Mouse (Mus musculus) liver, embryonic 14.5 days (tissue): ENCODE measurements at regions not wholly inside any gene's neighbourhood (a gene's known extent, or its start where the extent isn't known, plus 50 kb on each side); places are given as distances from the start of the nearest gene placed in this dataset.

ENCODE experiments used
- ATAC-seq: fragments of 200-750 bp; cut with Nextera tagmentation; 2 replicates; pipeline ENCODE4 v1.8.0; 2017; ENCODE audit warnings: moderate number of reproducible peaks, mild to moderate bottlenecking, moderate library complexity; ENCODE audit not compliant: insufficient read depth
- DNase-seq, 3 experiments: peaks; one replicate each; pipeline ENCODE4 v3.0.0-alpha.2; 2012 to 2013; ENCODE audit warnings: low read depth in 3 of 3, low spot score in 3 of 3
- H3K27ac ChIP-seq: fragments of 300-500 bp; sonication (generic); 2 replicates; pipeline ENCODE4 v1.5.1; 2014; ENCODE audit warnings: moderate library complexity, mild to moderate bottlenecking, control low read depth, inconsistent platforms
- H3K27me3 ChIP-seq: fragments of 300-500 bp; sonication (generic); 2 replicates; pipeline ENCODE4 v1.6.1; 2014; ENCODE audit warnings: mild to moderate bottlenecking, low read length, moderate library complexity; ENCODE audit not compliant: control insufficient read depth, insufficient read depth
- H3K36me3 ChIP-seq: fragments of 300-500 bp; sonication (generic); replicated peaks from 2 replicates; pipeline ENCODE4 v1.6.1; 2014; ENCODE audit warnings: low read depth; ENCODE audit not compliant: control insufficient read depth, insufficient read depth
- H3K4me1 ChIP-seq, 2 experiments: fragments of 200-500 bp in 1 of 2; fragments of 300-500 bp in 1 of 2; sonication (generic) in 1 of 2; replicated peaks; 2 replicates each; pipeline ENCODE4 v1.6.1; 2012 to 2014; ENCODE audit warnings: antibody characterized with exemption in 1 of 2, inconsistent platforms in 1 of 2, low read length in 1 of 2; ENCODE audit not compliant: control insufficient read depth in 2 of 2, insufficient read depth in 2 of 2
- H3K4me2 ChIP-seq: fragments of 300-500 bp; sonication (generic); 2 replicates; pipeline ENCODE4 v1.6.1; 2014; ENCODE audit warnings: low read depth, mild to moderate bottlenecking, control low read depth, moderate library complexity
- H3K4me3 ChIP-seq, 2 experiments: fragments of 200-500 bp in 1 of 2; fragments of 300-500 bp in 1 of 2; sonication (generic) in 1 of 2; 2 replicates each; pipeline ENCODE4 v1.5.1; 2012 to 2014; ENCODE audit warnings: low read depth in 2 of 2, low read length in 2 of 2, mild to moderate bottlenecking in 2 of 2, control low read depth in 1 of 2, inconsistent platforms in 1 of 2, moderate library complexity in 1 of 2; ENCODE audit not compliant: insufficient read depth in 1 of 2
- H3K9ac ChIP-seq: fragments of 300-500 bp; sonication (generic); replicated peaks from 2 replicates; pipeline ENCODE4 v1.6.1; 2014; ENCODE audit warnings: mild to moderate bottlenecking, control low read depth, moderate library complexity
- H3K9me3 ChIP-seq: fragments of 300-500 bp; sonication (generic); 2 replicates; pipeline ENCODE4 v1.6.1; 2016; ENCODE audit warnings: low read length, mixed read lengths; ENCODE audit not compliant: control insufficient read depth
- CTCF ChIP-seq: IDR thresholded peaks from 2 replicates; pipeline ENCODE4 v1.5.1; 2016; ENCODE audit warnings: antibody characterized with exemption, low read depth, control low read depth
- EP300 ChIP-seq: IDR thresholded peaks from 2 replicates; pipeline ENCODE4 v1.6.1; 2016; ENCODE audit warnings: antibody characterized with exemption, low read depth
- WGBS: fragments of 180-500 bp; shearing (Covaris S2); extraction: QIAGEN DNeasy Blood & Tissue Kit; methylation state at CpG from one replicate; pipeline ENCODE4 v1.1.7; 2014; ENCODE audit not compliant: insufficient replicate concordance; 5-methylcytosine and 5-hydroxymethylcytosine counted together

DNA sequence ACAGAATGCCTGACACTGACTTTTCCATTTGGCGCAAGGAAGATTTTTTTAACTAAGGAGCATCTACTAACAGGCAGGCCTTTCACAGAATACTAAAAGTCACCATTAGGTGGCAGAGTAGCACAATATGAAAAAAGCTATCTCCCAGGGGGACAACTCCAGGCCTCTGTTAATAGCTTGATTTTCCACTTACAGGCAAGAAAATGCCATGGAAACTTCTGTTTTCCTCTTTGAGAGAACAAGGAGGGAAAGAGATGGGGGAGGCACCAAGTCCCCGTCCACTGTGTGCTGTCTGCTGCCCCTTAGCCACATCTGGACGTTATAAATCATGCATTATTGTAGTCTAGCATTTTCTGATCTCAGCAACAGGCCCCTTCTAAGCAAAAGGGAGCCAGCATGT is 320.3 kb downstream of the Icos start:
- Histone ChIP-seq H3K36me3 (no peaks in the 10 kb centered on the region), H3K9me3 (no peaks in the 10 kb centered on the region), H3K27me3 (no peaks in the 10 kb centered on the region), H3K9ac (no peak overlapping the region), H3K4me3 (no peak overlapping the region), H3K27ac (no peak overlapping the region), H3K4me1 (no peaks in the 10 kb centered on the region), H3K4me2 (no peak overlapping the region)
- ATAC-seq (no peak), DNase-seq (peak in 1 of 3 experiments; percentile 1)
- TF ChIP-seq CTCF (peak; percentile 17; the same call in 1 of the 2 replicates), EP300 (no peak)
- 38% methylated on average over 3 of the region's 3 CpGs for WGBS

DNA sequence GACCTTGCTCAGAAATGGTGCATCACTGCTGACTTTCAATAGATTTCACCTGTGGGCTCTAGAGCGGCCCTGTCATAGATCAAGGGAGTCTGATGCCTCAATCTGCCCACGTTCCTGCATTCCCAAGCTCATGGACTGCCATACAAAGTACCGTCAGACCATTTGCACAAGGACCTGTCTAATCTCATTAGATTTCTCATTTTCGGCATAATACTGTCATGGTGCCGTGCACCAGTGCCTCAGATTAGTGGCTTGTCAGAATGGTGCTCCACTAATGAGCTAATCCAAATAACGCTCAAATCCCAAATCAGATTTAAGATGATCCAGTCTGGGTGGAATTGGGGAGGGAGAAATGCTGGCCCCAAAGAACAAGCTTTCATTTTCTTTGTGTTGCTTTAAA is 321.1 kb downstream of the Icos start:
- no peak for DNase-seq
- 61% methylated on average over 6 of the region's 6 CpGs for WGBS
- no peaks in the 10 kb centered on the region for H3K36me3 ChIP-seq
- no peak overlapping the region for H3K4me2 ChIP-seq
- no peaks in the 10 kb centered on the region for H3K27me3 ChIP-seq
- TF ChIP-seq EP300 (no peak), CTCF (no peak)
- H3K4me1 ChIP-seq, result no peaks in the 10 kb centered on the region
- H3K9me3 ChIP-seq, result no peaks in the 10 kb centered on the region
- ATAC-seq, result no peak
- no peak overlapping the region for H3K27ac ChIP-seq
- H3K9ac ChIP-seq, result no peak overlapping the region
- no peak overlapping the region for H3K4me3 ChIP-seq

DNA sequence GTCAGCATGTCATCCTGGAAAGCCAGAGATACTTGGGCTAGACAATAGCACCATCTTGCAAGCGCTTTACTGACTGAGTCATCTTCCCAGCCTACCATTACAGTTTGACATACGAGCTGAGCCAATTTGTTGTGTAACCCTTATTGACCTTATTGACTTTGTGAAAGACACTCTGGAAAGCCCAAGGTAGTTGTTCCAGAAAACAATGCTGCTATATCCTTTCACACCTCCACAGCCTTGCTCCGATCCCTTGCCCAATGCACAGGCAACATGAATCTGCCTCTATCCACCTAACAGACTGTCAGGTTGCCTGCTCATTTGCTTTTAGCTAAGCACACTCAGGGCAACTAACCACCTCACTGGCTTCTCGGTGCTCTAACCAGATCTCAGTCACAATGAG is 322.8 kb downstream of the Icos start:
- TF ChIP-seq EP300 (no peak), CTCF (no peak)
- DNase-seq (no peak), ATAC-seq (no peak)
- Histone ChIP-seq H3K27ac (no peak overlapping the region), H3K4me1 (no peaks in the 10 kb centered on the region), H3K27me3 (no peaks in the 10 kb centered on the region), H3K9me3 (no peaks in the 10 kb centered on the region), H3K4me2 (no peak overlapping the region), H3K4me3 (no peak overlapping the region), H3K9ac (no peak overlapping the region), H3K36me3 (no peaks in the 10 kb centered on the region)
- 53% methylated on average over 4 of the region's 4 CpGs for WGBS

DNA sequence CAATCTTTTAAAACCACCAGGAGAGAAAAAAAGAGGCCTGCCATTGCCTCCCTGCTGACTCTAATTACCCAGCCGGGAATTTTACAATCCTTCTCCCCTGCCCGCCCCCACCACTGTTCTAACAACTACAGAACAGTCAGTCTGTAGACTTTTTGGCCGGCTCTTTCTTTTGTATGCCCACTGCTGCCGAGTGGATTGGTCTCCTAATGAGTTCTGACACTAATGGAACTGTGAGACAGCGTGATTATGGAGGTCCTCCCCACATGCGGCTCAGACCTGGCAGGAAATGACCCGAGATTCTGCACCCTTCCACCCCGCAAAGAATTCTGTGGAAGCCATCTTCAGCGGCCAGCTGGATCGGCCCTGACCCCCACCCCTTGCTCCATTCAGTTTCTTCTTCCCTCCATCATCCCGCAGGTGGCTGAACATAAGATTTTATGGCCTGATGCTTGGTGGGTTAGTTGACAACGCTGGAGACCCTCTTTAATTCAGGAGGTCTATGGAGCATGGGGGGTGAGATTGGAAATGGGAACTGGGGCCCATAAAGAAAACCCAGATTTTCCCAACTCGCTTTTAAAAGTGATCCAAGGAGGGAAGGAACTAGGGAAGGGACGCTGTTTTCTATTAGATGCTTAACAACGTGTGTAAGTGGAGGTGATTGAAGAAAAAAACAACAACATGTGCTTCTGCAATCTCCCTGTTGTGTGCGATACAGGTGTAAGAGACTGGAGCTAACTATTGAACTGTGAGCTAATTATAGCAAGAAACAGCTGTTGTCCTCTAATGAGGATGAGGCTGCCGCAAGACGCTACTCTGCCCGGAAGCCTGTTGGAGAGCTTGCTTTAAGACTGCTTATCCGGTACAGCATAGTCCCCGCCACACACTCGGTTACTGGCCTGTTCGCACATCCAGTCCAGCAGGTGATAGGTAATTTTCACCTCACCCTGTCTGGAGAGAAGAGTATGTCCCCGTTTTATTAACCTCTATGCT is 323.6 kb downstream of the Icos start:
- Histone ChIP-seq H3K4me1 (no peaks in the 10 kb centered on the region), H3K36me3 (no peaks in the 10 kb centered on the region), H3K9ac (no peak overlapping the region), H3K4me2 (no peak overlapping the region), H3K4me3 (no peak overlapping the region), H3K9me3 (no peaks in the 10 kb centered on the region), H3K27me3 (no peaks in the 10 kb centered on the region), H3K27ac (no peak overlapping the region)
- ATAC-seq, result no peak
- DNase-seq, result no peak
- TF ChIP-seq CTCF (no peak), EP300 (no peak)
- 57% methylated on average over 24 of the region's 24 CpGs for WGBS

DNA sequence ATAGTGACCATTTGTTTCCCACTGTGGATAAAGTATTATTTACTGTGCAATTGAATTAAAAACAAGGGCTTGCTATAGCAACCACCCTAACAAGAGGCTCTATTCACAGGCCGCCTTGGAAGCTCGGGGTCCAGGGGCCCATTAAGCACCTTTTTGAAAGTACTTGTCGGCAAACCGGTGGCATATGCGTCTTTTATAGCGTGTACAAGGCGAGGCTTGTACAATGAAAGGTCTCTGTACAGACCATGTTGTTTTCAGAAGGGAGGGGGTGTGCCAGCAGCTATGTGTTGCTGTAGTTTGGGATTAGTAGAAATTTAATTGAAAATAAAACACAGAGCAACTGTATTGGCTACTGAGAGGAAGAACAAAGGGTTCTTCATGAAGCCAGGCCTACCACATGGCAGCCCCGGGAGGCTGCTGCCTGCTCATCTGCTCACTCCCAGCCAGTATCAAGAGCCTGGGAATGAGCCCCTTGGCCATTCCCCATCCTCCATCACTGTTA is 324.9 kb downstream of the Icos start:
- DNase-seq (no peak), ATAC-seq (no peak)
- Histone ChIP-seq H3K27ac (no peak overlapping the region), H3K4me1 (no peaks in the 10 kb centered on the region), H3K4me3 (no peak overlapping the region), H3K9me3 (no peaks in the 10 kb centered on the region), H3K36me3 (no peaks in the 10 kb centered on the region), H3K4me2 (no peak overlapping the region), H3K27me3 (no peaks in the 10 kb centered on the region), H3K9ac (no peak overlapping the region)
- 65% methylated on average over 8 of the region's 8 CpGs for WGBS
- TF ChIP-seq CTCF, result no peak
- no peak for TF ChIP-seq EP300
